Comparison of ENCODE assay signal across 23 mouse cellular contexts in the genomic region with DNA sequence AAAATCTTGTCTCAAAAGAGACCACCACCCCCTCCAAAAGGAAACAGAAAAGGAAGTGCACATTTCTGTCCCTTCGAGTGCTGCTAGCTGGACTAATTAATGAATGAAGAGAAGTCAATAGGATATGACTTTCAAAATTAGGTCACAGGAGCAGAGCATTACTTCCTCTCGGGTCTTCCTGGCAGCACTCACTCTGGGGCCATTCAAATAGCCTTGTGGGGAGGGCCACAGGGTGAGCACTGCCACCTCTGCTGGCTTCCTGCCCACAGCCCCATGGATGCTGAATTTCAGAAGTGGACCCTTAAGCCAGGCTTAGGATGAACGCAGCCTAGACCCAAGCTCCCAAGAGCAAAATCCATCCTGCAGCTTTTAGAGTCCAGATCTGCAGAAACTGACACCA.
"Had no signal": no experiment of that assay in that cellular context is flagged by ENCODE, and none has a peak within 500 bp of the region (broad histone marks: within the 10 kb centered on the region; RNA-seq: fewer than 3 reads in every experiment).

No protein-coding gene starts in this region.

- H3K4me2 ChIP-seq: limb, embryonic 13.5 days; liver, embryonic 13.5 days; midbrain, embryonic 13.5 days; neural tube, embryonic 13.5 days; stomach, embryonic 15.5 days had no signal

- DNase-seq: kidney, adult 2 months; kidney, postnatal 25 days; layer of hippocampus, adult 9-11 months; liver; liver, embryonic 13.5 days; lung, adult 2 months; lung, postnatal 14 days; lung, postnatal 4 days; right cerebral cortex, adult 18-20 months; right cerebral cortex, postnatal 14 days; right cerebral cortex, postnatal 4 days; thymus, adult 18-20 months; thymus, postnatal 36 days had no signal

- H3K9ac ChIP-seq: limb, embryonic 13.5 days; liver, embryonic 13.5 days; midbrain, embryonic 13.5 days; neural tube, embryonic 13.5 days; stomach, embryonic 15.5 days had no signal

- H3K27ac ChIP-seq: kidney, postnatal 0 days; layer of hippocampus, adult 2 months; limb, embryonic 10.5 days; limb, embryonic 13.5 days; liver, embryonic 13.5 days; midbrain, embryonic 10.5 days; midbrain, embryonic 13.5 days; neural tube, embryonic 13.5 days; stomach, embryonic 15.5 days had no signal

- H3K9me3 ChIP-seq: limb, embryonic 10.5 days; limb, embryonic 13.5 days; liver, embryonic 13.5 days; midbrain, embryonic 10.5 days; midbrain, embryonic 13.5 days; neural tube, embryonic 13.5 days; stomach, embryonic 15.5 days had no signal

- H3K4me3 ChIP-seq: layer of hippocampus, adult 2 months; limb, embryonic 10.5 days; limb, embryonic 13.5 days; liver, embryonic 13.5 days; midbrain, embryonic 10.5 days; midbrain, embryonic 13.5 days; myocyte; neural tube, embryonic 13.5 days; stomach, embryonic 15.5 days had no signal

- H3K36me3 ChIP-seq: liver, embryonic 13.5 days; stomach, embryonic 15.5 days had no signal

- ATAC-seq: midbrain, embryonic 13.5 days; midbrain, embryonic 16.5 days had no signal
